Mouse (Mus musculus): Measurements from ENCODE around the gene Utp15. TPM values are rescaled to one million over a fixed set of nuclear protein-coding genes. Genes with fewer than 3 reads are reported as not detected.

Gene Utp15
- polyA plus RNA-seq, 1 experiment from 2014 or later, result 34.9 TPM

DNA sequence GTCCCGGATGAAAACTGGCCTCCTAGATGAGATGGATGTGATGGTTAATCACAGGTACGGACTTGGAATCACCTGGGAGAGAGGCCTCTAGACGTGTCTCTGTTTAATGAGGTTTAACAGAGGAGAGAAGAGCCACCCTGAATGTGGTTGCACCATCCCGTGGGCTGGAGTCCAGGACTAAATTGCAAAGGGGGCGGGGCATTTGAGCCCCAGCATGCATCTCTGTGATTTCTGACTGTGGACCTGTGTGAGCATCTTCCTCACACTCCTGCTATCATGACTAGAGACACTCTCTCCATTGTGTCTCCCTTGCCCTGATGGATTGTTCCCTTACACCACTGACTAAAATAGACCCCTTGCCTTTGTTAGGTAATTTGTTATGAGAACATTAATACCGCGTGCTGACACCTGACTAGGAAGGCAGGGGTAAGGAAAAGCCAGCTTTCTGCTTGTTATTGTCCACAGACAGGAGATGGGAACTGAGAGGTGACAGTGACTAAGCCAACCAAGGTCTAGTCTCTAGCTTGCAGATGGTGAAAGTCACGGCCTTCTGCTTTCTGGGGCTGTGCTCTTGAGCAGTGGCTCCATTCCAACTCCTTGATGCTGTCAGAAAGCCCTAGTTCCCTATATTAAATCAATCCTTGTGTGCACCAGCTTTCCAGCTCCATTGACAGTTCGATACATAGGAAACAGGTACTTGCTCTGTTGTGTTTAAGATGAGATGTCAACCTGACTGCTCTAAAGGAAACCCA is 21.1 kb downstream of the Utp15 start:
- Histone ChIP-seq H3K9me3 (no peaks in the 10 kb centered on the region), H3K9ac (no peak overlapping the region), H3K4me1 (no peaks in the 10 kb centered on the region), H3K27me3 (replicated peaks) (no peaks in the 10 kb centered on the region), H3K36me3 (no peaks in the 10 kb centered on the region), H3K27ac (no peak overlapping the region), H3K4me2 (replicated peaks) (no peak overlapping the region), H3K4me3 (no peak overlapping the region)
- WGBS, result 68% methylated on average over 9 of the region's 9 CpGs
- ATAC-seq (ENCODE audit: low FRiP score, low read depth), result no peak

GRCm38 (mm10) chr13:98239978-98240641 is 22.7 kb downstream of the Utp15 start:
- Histone ChIP-seq H3K4me2 (replicated peaks) (no peak overlapping the region), H3K27ac (no peak overlapping the region), H3K4me1 (no peaks in the 10 kb centered on the region), H3K9me3 (no peaks in the 10 kb centered on the region), H3K27me3 (replicated peaks) (no peaks in the 10 kb centered on the region), H3K9ac (no peak overlapping the region), H3K36me3 (no peaks in the 10 kb centered on the region), H3K4me3 (no peak overlapping the region)
- ATAC-seq (ENCODE audit: low FRiP score, low read depth), result no peak
- WGBS, result 22% methylated on average over 12 of the region's 12 CpGs

DNA sequence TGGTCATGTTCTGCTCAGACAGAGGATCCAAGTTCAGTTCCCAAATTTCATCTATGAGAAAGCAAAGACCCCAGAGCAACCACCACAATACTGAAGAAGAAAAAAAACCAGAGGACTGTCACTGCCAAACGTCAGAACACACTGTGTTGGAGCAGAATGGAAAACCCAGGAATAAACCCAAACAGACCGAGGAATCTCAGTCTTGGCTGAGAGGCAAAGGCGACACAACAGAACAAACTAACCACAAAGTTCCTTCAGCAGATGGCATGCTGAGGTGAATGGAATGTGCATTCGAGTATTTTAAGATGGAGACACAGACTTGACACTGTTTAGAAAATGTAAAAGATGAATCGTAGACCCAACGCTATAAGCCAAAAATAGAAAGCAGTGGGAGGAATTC is 27.4 kb downstream of the Utp15 start:
- no peak overlapping the region for H3K4me2 ChIP-seq (replicated peaks)
- no peak overlapping the region for H3K4me3 ChIP-seq
- ATAC-seq (ENCODE audit: low FRiP score, low read depth), result no peak
- H3K36me3 ChIP-seq, result no peaks in the 10 kb centered on the region
- no peaks in the 10 kb centered on the region for H3K27me3 ChIP-seq (replicated peaks)
- H3K9me3 ChIP-seq, result no peaks in the 10 kb centered on the region
- WGBS, result 85% methylated on average over 6 of the region's 6 CpGs
- no peak overlapping the region for H3K27ac ChIP-seq
- no peak overlapping the region for H3K9ac ChIP-seq
- no peaks in the 10 kb centered on the region for H3K4me1 ChIP-seq

DNA sequence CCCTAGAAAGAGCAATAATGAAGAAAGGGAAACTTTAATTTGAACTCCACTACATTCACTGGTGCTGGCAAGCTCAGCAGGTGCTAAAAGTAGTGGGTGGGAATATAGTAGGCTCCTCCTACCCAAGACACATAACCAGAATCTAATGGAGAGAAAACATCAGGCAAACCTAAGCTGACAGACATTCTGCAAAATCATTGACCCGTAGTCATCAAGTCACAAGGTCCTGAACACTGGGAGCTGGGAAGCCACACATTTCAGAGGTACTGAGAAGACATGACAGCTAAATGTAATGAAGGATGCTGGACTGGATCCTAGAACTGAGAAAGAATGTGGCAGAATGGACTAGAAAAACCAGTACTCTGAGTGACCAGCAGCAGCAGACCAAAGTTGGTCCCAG is 32.3 kb downstream of the Utp15 start:
- ATAC-seq (ENCODE audit: low FRiP score, low read depth), result no peak
- H3K36me3 ChIP-seq, result no peaks in the 10 kb centered on the region
- H3K4me2 ChIP-seq (replicated peaks), result no peak overlapping the region
- H3K27ac ChIP-seq, result no peak overlapping the region
- H3K9me3 ChIP-seq, result no peaks in the 10 kb centered on the region
- H3K4me1 ChIP-seq, result no peaks in the 10 kb centered on the region
- H3K27me3 ChIP-seq (replicated peaks), result no peaks in the 10 kb centered on the region
- H3K9ac ChIP-seq, result no peak overlapping the region
- 94% methylated on average over 1 of the region's 1 CpGs for WGBS
- H3K4me3 ChIP-seq, result no peak overlapping the region

- ATAC-seq (ENCODE audit: low FRiP score, low read depth), result no peak
- Histone ChIP-seq H3K4me1 (no peaks in the 10 kb centered on the region), H3K4me3 (no peak overlapping the region), H3K36me3 (no peaks in the 10 kb centered on the region), H3K4me2 (replicated peaks) (no peak overlapping the region), H3K27me3 (replicated peaks) (no peaks in the 10 kb centered on the region), H3K27ac (no peak overlapping the region), H3K9me3 (no peaks in the 10 kb centered on the region), H3K9ac (no peak overlapping the region)
- WGBS, result 81% methylated on average over 2 of the region's 2 CpGs
These were observed 36.6 kb downstream of the Utp15 start for GRCm38 (mm10) chr13:98226225-98226624.

- ATAC-seq (ENCODE audit: low FRiP score, low read depth), result peak; percentile 53; the same call in 1 of the 2 replicates
- H3K9ac ChIP-seq, result no peak overlapping the region
- no peaks in the 10 kb centered on the region for H3K27me3 ChIP-seq (replicated peaks)
- no peaks in the 10 kb centered on the region for H3K9me3 ChIP-seq
- H3K4me2 ChIP-seq (replicated peaks), result peak overlapping the region; percentile 15; the same call in 1 of the 2 replicates
- no peak overlapping the region for H3K27ac ChIP-seq
- no peaks in the 10 kb centered on the region for H3K36me3 ChIP-seq
- 39% methylated on average over 12 of the region's 12 CpGs for WGBS
- no peak overlapping the region for H3K4me3 ChIP-seq
- no peaks in the 10 kb centered on the region for H3K4me1 ChIP-seq
These were observed 40.0 kb downstream of the Utp15 start for GRCm38 (mm10) chr13:98222848-98223247.

- no peak for ATAC-seq (ENCODE audit: low FRiP score, low read depth)
- no peak overlapping the region for H3K4me2 ChIP-seq (replicated peaks)
- WGBS, result 85% methylated on average over 7 of the region's 7 CpGs
These were observed 52.7 kb downstream of the Utp15 start for GRCm38 (mm10) chr13:98210137-98210536.

GRCm38 (mm10) chr13:98208842-98209241 is 54.0 kb downstream of the Utp15 start:
- Histone ChIP-seq H3K27ac (no peak overlapping the region), H3K36me3 (no peaks in the 10 kb centered on the region), H3K9ac (no peak overlapping the region), H3K9me3 (no peaks in the 10 kb centered on the region), H3K4me2 (replicated peaks) (no peak overlapping the region), H3K27me3 (replicated peaks) (no peaks in the 10 kb centered on the region), H3K4me1 (peaks cover 10% of the 10 kb centered on the region; the same call in 1 of the 2 replicates), H3K4me3 (no peak overlapping the region)
- ATAC-seq (ENCODE audit: low FRiP score, low read depth), result no peak
- WGBS, result 39% methylated on average over 9 of the region's 9 CpGs

More at GRCm38 (mm10) chr13:98210137-98210536, 52.7 kb downstream of the Utp15 start:
- no peak overlapping the region for H3K9ac ChIP-seq
- H3K27ac ChIP-seq, result no peak overlapping the region
- H3K4me3 ChIP-seq, result no peak overlapping the region
- H3K27me3 ChIP-seq (replicated peaks), result no peaks in the 10 kb centered on the region
- peaks cover 8% of the 10 kb centered on the region; the same call in 1 of the 2 replicates for H3K4me1 ChIP-seq
- H3K9me3 ChIP-seq, result no peaks in the 10 kb centered on the region
- no peaks in the 10 kb centered on the region for H3K36me3 ChIP-seq

DNA sequence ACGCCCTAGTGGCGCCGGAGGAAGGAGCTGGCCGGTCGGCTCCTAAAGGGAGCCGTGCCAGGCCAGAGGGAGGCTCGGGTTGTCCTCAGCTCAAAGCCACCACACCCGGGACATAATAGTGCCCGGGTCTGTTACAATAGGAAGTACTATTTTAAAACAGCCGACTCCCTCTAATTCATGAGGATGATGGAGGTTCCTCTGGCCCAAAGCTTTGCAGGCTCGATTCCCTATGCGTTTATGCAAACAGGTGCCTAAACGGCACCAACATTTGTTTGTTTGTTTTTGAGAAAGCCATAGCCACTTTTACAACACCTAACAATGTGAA is 56.3 kb downstream of the Utp15 start:
- Histone ChIP-seq H3K4me3 (peak overlapping the region; percentile 67), H3K4me2 (replicated peaks) (peak overlapping the region; percentile 99), H3K9ac (peak overlapping the region; percentile 72), H3K4me1 (peaks cover 10% of the 10 kb centered on the region; the same call in 1 of the 2 replicates), H3K27ac (no peak overlapping the region), H3K9me3 (no peaks in the 10 kb centered on the region), H3K27me3 (replicated peaks) (no peaks in the 10 kb centered on the region), H3K36me3 (no peaks in the 10 kb centered on the region)
- under 1% methylated on average over 13 of the region's 13 CpGs for WGBS
- peak; percentile 78; the same call in 1 of the 2 replicates for ATAC-seq (ENCODE audit: low FRiP score, low read depth)

DNA sequence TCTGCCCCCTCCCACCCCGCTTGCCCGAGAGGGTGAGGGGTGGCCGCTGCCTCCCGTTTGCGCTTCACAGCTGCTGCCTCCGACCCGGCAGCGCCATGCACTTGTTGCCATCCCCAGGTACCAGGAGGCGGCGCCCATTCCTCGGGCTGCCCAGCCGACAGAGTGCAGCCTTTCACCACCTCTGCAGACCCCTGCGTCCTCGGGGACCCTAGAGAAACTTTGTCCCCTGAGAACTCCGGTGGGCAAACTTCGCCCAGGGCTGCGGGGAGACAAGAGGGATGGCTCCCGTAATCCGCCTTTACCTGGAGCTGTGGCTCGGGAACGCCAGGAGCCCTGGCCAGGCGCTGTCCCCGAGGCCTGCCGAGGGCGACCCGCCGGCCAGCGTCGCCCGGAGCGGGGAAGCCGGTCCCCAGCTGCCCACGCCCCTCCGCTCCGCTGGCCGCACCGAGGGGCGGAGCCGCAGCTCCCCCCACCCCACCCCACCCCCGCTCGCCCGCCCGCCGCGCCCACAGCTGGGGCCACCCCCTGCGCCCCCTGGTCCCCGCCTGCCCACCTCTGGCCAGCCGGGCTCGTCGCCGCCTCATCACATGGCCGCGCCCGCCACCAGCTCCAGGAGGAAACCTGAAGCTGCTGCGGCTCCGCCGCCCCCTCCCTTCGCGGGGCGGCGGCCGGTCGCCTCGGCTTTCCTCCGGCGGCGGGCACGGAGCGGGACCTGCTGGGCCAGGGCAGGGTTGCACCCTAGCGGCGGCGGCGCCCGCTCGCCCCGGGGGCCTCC is 56.9 kb downstream of the Utp15 start, which contains the start of gene Arhgef28:
Arhgef28 (minus strand) TSS at position 669 of the 775 bp plus-strand sequence.
- Histone ChIP-seq H3K9me3 (no peaks in the 10 kb centered on the region), H3K4me2 (replicated peaks) (peak within 1 kb of the TSS; percentile 99), H3K36me3 (no peaks in the 10 kb centered on the region), H3K4me3 (peak within 1 kb of the TSS; percentile 67), H3K27me3 (replicated peaks) (no peaks in the 10 kb centered on the region), H3K4me1 (peaks cover 10% of the 10 kb centered on the region; the same call in 1 of the 2 replicates), H3K9ac (peak within 1 kb of the TSS; percentile 72), H3K27ac (no peak within 1 kb of the TSS)
- under 1% methylated on average over 60 of the region's 76 CpGs for WGBS
- ATAC-seq (ENCODE audit: low FRiP score, low read depth), result peak; percentile 77

GRCm38 (mm10) chr13:98205111-98205510 is 57.7 kb downstream of the Utp15 start:
- Histone ChIP-seq H3K9ac (peak overlapping the region; percentile 72; the same call in 1 of the 2 replicates), H3K4me1 (peaks cover 10% of the 10 kb centered on the region; the same call in 1 of the 2 replicates), H3K4me2 (replicated peaks) (peak overlapping the region; percentile 99), H3K4me3 (0 out of 2 replicates have a peak overlapping the region, but pooled peaks have one; percentile 67), H3K9me3 (no peaks in the 10 kb centered on the region), H3K27ac (no peak overlapping the region), H3K36me3 (no peaks in the 10 kb centered on the region), H3K27me3 (replicated peaks) (no peaks in the 10 kb centered on the region)
- no peak for ATAC-seq (ENCODE audit: low FRiP score, low read depth)
- 24% methylated on average over 8 of the region's 8 CpGs for WGBS

GRCm38 (mm10) chr13:98204371-98204770 is 58.5 kb downstream of the Utp15 start:
- Histone ChIP-seq H3K4me1 (peaks cover 10% of the 10 kb centered on the region; the same call in 1 of the 2 replicates), H3K9ac (no peak overlapping the region), H3K4me3 (no peak overlapping the region), H3K36me3 (no peaks in the 10 kb centered on the region), H3K4me2 (replicated peaks) (no peak overlapping the region), H3K9me3 (no peaks in the 10 kb centered on the region), H3K27me3 (replicated peaks) (no peaks in the 10 kb centered on the region), H3K27ac (no peak overlapping the region)
- 92% methylated on average over 8 of the region's 8 CpGs for WGBS
- no peak for ATAC-seq (ENCODE audit: low FRiP score, low read depth)

Measured in neural tube, embryonic 12.5 days (tissue).